Mouse (Mus musculus) heart, embryonic 11.5 days (tissue): ENCODE data around the gene Uqcr11. TPM values are rescaled to one million over a fixed set of nuclear protein-coding genes. Genes with fewer than 3 reads are reported as not detected.

Experiments used
- ATAC-seq: fragments of 200-750 bp; cut with Nextera tagmentation; replicated peaks from 2 replicates; pipeline ENCODE4 v1.8.0; 2017; ENCODE audit warnings: moderate library complexity; ENCODE audit not compliant: insufficient number of reproducible peaks, low FRiP score, low TSS enrichment
- H3K27ac ChIP-seq: fragments of 300-500 bp; sonication (generic); 2 replicates; pipeline ENCODE4 v1.5.1; 2014; ENCODE audit warnings: mild to moderate bottlenecking, low read depth, low read length
- H3K27me3 ChIP-seq: fragments of 300-500 bp; sonication (generic); 2 replicates; pipeline ENCODE4 v1.6.1; 2014; ENCODE audit warnings: mild to moderate bottlenecking, low read length, mixed read lengths; ENCODE audit not compliant: control insufficient read depth, insufficient read depth
- H3K36me3 ChIP-seq: fragments of 300-500 bp; sonication (generic); 2 replicates; pipeline ENCODE4 v1.6.1; 2014; ENCODE audit warnings: mild to moderate bottlenecking, low read length, moderate library complexity, mixed read lengths; ENCODE audit not compliant: control insufficient read depth, insufficient read depth
- H3K4me1 ChIP-seq: fragments of 300-500 bp; sonication (generic); 2 replicates; pipeline ENCODE4 v1.6.1; 2014; ENCODE audit warnings: low read length; ENCODE audit not compliant: control insufficient read depth, insufficient read depth
- H3K4me2 ChIP-seq: fragments of 300-500 bp; sonication (generic); 2 replicates; pipeline ENCODE4 v1.6.1; 2014; ENCODE audit warnings: mild to moderate bottlenecking, moderate library complexity
- H3K4me3 ChIP-seq: fragments of 300-500 bp; sonication (generic); 2 replicates; pipeline ENCODE4 v1.5.1; 2014; ENCODE audit warnings: low read depth, low read length
- H3K9ac ChIP-seq: fragments of 300-500 bp; sonication (generic); 2 replicates; pipeline ENCODE4 v1.6.1; 2014; ENCODE audit warnings: mild to moderate bottlenecking, low read depth, low read length, moderate library complexity
- H3K9me3 ChIP-seq: fragments of 300-500 bp; sonication (generic); replicated peaks from 2 replicates; pipeline ENCODE4 v1.6.1; 2016; ENCODE audit warnings: low read length; ENCODE audit not compliant: control insufficient read depth
- WGBS: fragments of 180-500 bp; shearing (Covaris S2); extraction: QIAGEN DNeasy Blood & Tissue Kit; methylation state at CpG from one replicate; pipeline ENCODE4 v1.1.7; 2014; ENCODE audit not compliant: insufficient replicate concordance; 5-methylcytosine and 5-hydroxymethylcytosine counted together
- polyA plus RNA-seq: library from polyadenylated mRNA; unstranded; fragments of >200 nt; fragmentation: Nextera tagmentation; extraction: Ambion mirVana; gene quantifications from 2 replicates; pipeline ENCODE4 v1.2.1, GENCODE M21; 2014

Gene Uqcr11
- polyA plus RNA-seq, 1 experiment from 2014 or later: 1,161 TPM

- H3K27ac ChIP-seq: peak overlapping the region; percentile 46
- 73% methylated on average over 9 of the region's 9 CpGs for WGBS
These were observed 15.2 kb upstream of the Uqcr11 start for GRCm38 (mm10) chr10:80421651-80422472.

DNA sequence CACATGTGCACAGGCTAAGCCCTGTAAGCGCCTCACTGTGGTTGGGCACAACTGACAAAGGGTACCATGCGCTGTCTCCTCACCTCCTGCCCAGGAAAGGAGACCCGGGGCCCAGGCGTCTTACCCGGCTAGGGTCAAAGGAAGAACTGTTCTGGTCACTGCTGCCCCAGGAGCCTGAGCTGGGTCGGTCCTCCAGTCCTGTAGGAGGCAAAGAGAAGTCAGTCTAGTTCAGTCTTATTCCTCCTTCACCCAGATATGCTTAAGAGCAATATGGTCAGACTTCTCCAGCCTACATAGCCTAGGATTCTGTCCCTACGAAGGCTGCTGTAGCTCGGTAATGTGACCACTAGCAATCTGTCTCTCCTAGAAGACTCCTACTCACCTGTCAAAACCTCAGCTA is 14.6 kb upstream of the Uqcr11 start:
- Histone ChIP-seq H3K4me2 (0 out of 2 replicates have a peak overlapping the region, but pooled peaks have one; percentile 12), H3K27me3 (no peaks in the 10 kb centered on the region), H3K4me1 (peaks cover 12% of the 10 kb centered on the region), H3K9me3 (peaks cover 4% of the 10 kb centered on the region; the same call in 1 of the 2 replicates), H3K36me3 (peaks cover 69% of the 10 kb centered on the region), H3K4me3 (no peak overlapping the region), H3K9ac (0 out of 2 replicates have a peak overlapping the region, but pooled peaks have one; percentile 23), H3K27ac (peak overlapping the region; percentile 18; the same call in 1 of the 2 replicates)
- 88% methylated on average over 8 of the region's 8 CpGs for WGBS
- no peak for ATAC-seq

More at GRCm38 (mm10) chr10:80421651-80422472, 15.2 kb upstream of the Uqcr11 start:
- Histone ChIP-seq H3K4me3 (no peak overlapping the region), H3K36me3 (peaks cover 69% of the 10 kb centered on the region), H3K27me3 (no peaks in the 10 kb centered on the region), H3K4me2 (peak overlapping the region; percentile 14), H3K4me1 (peaks cover 12% of the 10 kb centered on the region), H3K9me3 (peaks cover 4% of the 10 kb centered on the region; the same call in 1 of the 2 replicates), H3K9ac (peak overlapping the region; percentile 18; the same call in 1 of the 2 replicates)
- peak; percentile 79 for ATAC-seq

DNA sequence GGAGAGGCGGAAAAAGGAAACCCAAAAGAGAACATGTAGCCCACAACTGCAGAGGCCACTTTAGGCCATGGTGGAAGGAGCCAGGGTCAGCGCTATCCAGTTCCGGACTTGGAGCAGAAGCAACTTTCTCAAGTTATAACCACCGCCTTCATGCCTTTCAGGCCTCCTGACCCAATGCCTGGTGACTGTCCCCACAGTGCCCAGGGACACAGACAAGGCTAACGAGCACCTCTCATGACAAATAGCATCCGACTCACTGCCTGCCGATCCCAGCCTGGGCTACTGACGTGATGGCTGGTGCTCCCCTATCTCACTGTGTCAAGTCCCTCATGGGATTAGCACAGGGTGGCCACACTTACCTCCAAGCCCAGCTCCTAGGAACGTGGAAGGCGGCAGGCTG is 14.1 kb upstream of the Uqcr11 start:
- peaks cover 4% of the 10 kb centered on the region; the same call in 1 of the 2 replicates for H3K9me3 ChIP-seq
- ATAC-seq: no peak
- H3K27me3 ChIP-seq: no peaks in the 10 kb centered on the region
- no peak overlapping the region for H3K27ac ChIP-seq
- H3K4me1 ChIP-seq: peaks cover 12% of the 10 kb centered on the region
- H3K9ac ChIP-seq: peak overlapping the region; percentile 23; the same call in 1 of the 2 replicates
- no peak overlapping the region for H3K4me3 ChIP-seq
- no peak overlapping the region for H3K4me2 ChIP-seq
- whole genome bisulfite sequencing: 89% methylated on average over 10 of the region's 10 CpGs
- peaks cover 67% of the 10 kb centered on the region for H3K36me3 ChIP-seq

- peaks cover 12% of the 10 kb centered on the region for H3K4me1 ChIP-seq
- ATAC-seq: no peak
These were observed 12.8 kb upstream of the Uqcr11 start for GRCm38 (mm10) chr10:80419419-80419818.

GRCm38 (mm10) chr10:80418311-80418710 is 11.7 kb upstream of the Uqcr11 start:
- H3K36me3 ChIP-seq: peaks cover 73% of the 10 kb centered on the region
- no peak overlapping the region for H3K4me2 ChIP-seq
- no peaks in the 10 kb centered on the region for H3K9me3 ChIP-seq
- WGBS: 77% methylated on average over 3 of the region's 3 CpGs
- H3K4me1 ChIP-seq: peaks cover 12% of the 10 kb centered on the region
- no peak overlapping the region for H3K4me3 ChIP-seq
- no peak overlapping the region for H3K27ac ChIP-seq
- no peaks in the 10 kb centered on the region for H3K27me3 ChIP-seq
- H3K9ac ChIP-seq: no peak overlapping the region
- ATAC-seq: no peak

More at GRCm38 (mm10) chr10:80419419-80419818, 12.8 kb upstream of the Uqcr11 start:
- Histone ChIP-seq H3K4me3 (no peak overlapping the region), H3K9ac (no peak overlapping the region), H3K9me3 (no peaks in the 10 kb centered on the region), H3K27me3 (no peaks in the 10 kb centered on the region), H3K27ac (no peak overlapping the region), H3K4me2 (no peak overlapping the region), H3K36me3 (peaks cover 66% of the 10 kb centered on the region)
- 85% methylated on average over 8 of the region's 8 CpGs for WGBS

GRCm38 (mm10) chr10:80417841-80418240 is 11.2 kb upstream of the Uqcr11 start:
- H3K9me3 ChIP-seq: no peaks in the 10 kb centered on the region
- H3K36me3 ChIP-seq: peaks cover 78% of the 10 kb centered on the region
- no peak overlapping the region for H3K4me2 ChIP-seq
- H3K27me3 ChIP-seq: no peaks in the 10 kb centered on the region
- H3K27ac ChIP-seq: no peak overlapping the region
- H3K4me1 ChIP-seq: peaks cover 12% of the 10 kb centered on the region
- H3K9ac ChIP-seq: no peak overlapping the region
- no peak for ATAC-seq
- WGBS: 89% methylated on average over 1 of the region's 1 CpGs
- no peak overlapping the region for H3K4me3 ChIP-seq

DNA sequence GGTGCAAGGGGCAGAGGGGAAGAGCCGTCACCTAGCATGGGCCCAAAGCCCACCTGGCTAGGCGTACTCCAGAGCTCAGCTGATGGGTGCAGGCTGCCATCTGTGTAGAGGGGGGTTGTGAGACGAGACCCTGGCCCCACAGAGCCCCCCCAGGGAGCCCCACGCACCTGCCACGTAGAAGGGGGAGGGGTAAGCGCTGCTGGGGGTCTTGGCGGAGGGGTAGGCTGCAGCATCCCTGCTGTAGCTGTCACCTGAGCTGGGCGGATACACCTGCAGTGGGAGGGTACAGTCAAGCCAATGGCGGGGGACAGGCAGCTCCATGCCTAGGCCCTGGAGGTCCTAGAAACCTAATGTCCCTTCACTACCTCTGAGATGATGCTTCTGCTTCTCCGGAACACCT is 10.7 kb upstream of the Uqcr11 start:
- Histone ChIP-seq H3K4me2 (no peak overlapping the region), H3K9ac (no peak overlapping the region), H3K9me3 (no peaks in the 10 kb centered on the region), H3K4me3 (no peak overlapping the region), H3K4me1 (peaks cover 11% of the 10 kb centered on the region), H3K36me3 (peaks cover 83% of the 10 kb centered on the region), H3K27ac (no peak overlapping the region), H3K27me3 (no peaks in the 10 kb centered on the region)
- no peak for ATAC-seq
- 91% methylated on average over 10 of the region's 10 CpGs for whole genome bisulfite sequencing

- no peak overlapping the region for H3K27ac ChIP-seq
- 88% methylated on average over 7 of the region's 7 CpGs for WGBS
- no peak overlapping the region for H3K4me2 ChIP-seq
- H3K9me3 ChIP-seq: no peaks in the 10 kb centered on the region
- H3K4me3 ChIP-seq: no peak overlapping the region
- no peak for ATAC-seq
- no peaks in the 10 kb centered on the region for H3K27me3 ChIP-seq
- no peak overlapping the region for H3K9ac ChIP-seq
- peaks cover 91% of the 10 kb centered on the region for H3K36me3 ChIP-seq
- H3K4me1 ChIP-seq: peaks cover 9% of the 10 kb centered on the region
These were observed 8.9 kb upstream of the Uqcr11 start for GRCm38 (mm10) chr10:80415566-80415965.
